Mouse (Mus musculus): ENCODE results near the gene Atxn7l3. TPM values are rescaled to one million over a fixed set of nuclear protein-coding genes. Genes with fewer than 3 reads are reported as not detected.

Gene Atxn7l3
- polyA plus RNA-seq, 1 experiment from 2014 or later = 14.9 TPM

GRCm38 (mm10) chr11:102268520-102269244 lies 27.7 kb downstream of the Atxn7l3 start, which contains the start of gene Asb16:
Asb16 (plus strand) TSS chr11:102268743.
- H3K27ac ChIP-seq = no peak within 1 kb of the TSS
- H3K4me3 ChIP-seq (ENCODE audit: inconsistent target) = no peak within 1 kb of the TSS
- H3K36me3 ChIP-seq (ENCODE audit: inconsistent target) = no peaks in the 10 kb centered on the region
- 93% methylated on average over 12 of the region's 12 CpGs for WGBS (ENCODE audit: missing documents)
- H3K79me2 ChIP-seq (ENCODE audit: inconsistent target) = no peaks in the 10 kb centered on the region

- Histone ChIP-seq H3K79me2 (ENCODE audit: inconsistent target) (no peaks in the 10 kb centered on the region), H3K36me3 (ENCODE audit: inconsistent target) (no peaks in the 10 kb centered on the region), H3K4me3 (ENCODE audit: inconsistent target) (no peak overlapping the region), H3K27ac (no peak overlapping the region)
- 10% methylated on average over 11 of the region's 11 CpGs for WGBS (ENCODE audit: missing documents)
These were observed 29.0 kb downstream of the Atxn7l3 start for GRCm38 (mm10) chr11:102267480-102267879.

- Histone ChIP-seq H3K4me3 (ENCODE audit: inconsistent target) (no peak overlapping the region), H3K27ac (no peak overlapping the region), H3K36me3 (ENCODE audit: inconsistent target) (no peaks in the 10 kb centered on the region), H3K79me2 (ENCODE audit: inconsistent target) (no peaks in the 10 kb centered on the region)
- 89% methylated on average over 8 of the region's 8 CpGs for WGBS (ENCODE audit: missing documents)
These were observed 29.6 kb downstream of the Atxn7l3 start for GRCm38 (mm10) chr11:102266631-102267355.

GRCm38 (mm10) chr11:102265816-102266215 lies 30.6 kb downstream of the Atxn7l3 start:
- Histone ChIP-seq H3K79me2 (ENCODE audit: inconsistent target) (no peaks in the 10 kb centered on the region), H3K4me3 (ENCODE audit: inconsistent target) (no peak overlapping the region), H3K36me3 (ENCODE audit: inconsistent target) (no peaks in the 10 kb centered on the region), H3K27ac (no peak overlapping the region)
- 89% methylated on average over 14 of the region's 14 CpGs for WGBS (ENCODE audit: missing documents)

- 97% methylated on average over 7 of the region's 7 CpGs for WGBS (ENCODE audit: missing documents)
These were observed 33.2 kb downstream of the Atxn7l3 start for GRCm38 (mm10) chr11:102263211-102263610.

GRCm38 (mm10) chr11:102258521-102258920 lies 37.9 kb downstream of the Atxn7l3 start:
- H3K4me3 ChIP-seq (ENCODE audit: inconsistent target) = no peak overlapping the region
- H3K36me3 ChIP-seq (ENCODE audit: inconsistent target) = no peaks in the 10 kb centered on the region
- H3K79me2 ChIP-seq (ENCODE audit: inconsistent target) = no peaks in the 10 kb centered on the region
- WGBS (ENCODE audit: missing documents) = 92% methylated on average over 3 of the region's 3 CpGs
- no peak overlapping the region for H3K27ac ChIP-seq

More at GRCm38 (mm10) chr11:102263211-102263610, 33.2 kb downstream of the Atxn7l3 start:
- H3K79me2 ChIP-seq (ENCODE audit: inconsistent target) = no peaks in the 10 kb centered on the region
- no peaks in the 10 kb centered on the region for H3K36me3 ChIP-seq (ENCODE audit: inconsistent target)
- H3K27ac ChIP-seq = no peak overlapping the region
- no peak overlapping the region for H3K4me3 ChIP-seq (ENCODE audit: inconsistent target)

GRCm38 (mm10) chr11:102258095-102258494 lies 38.3 kb downstream of the Atxn7l3 start:
- Histone ChIP-seq H3K27ac (no peak overlapping the region), H3K36me3 (ENCODE audit: inconsistent target) (no peaks in the 10 kb centered on the region), H3K79me2 (ENCODE audit: inconsistent target) (no peaks in the 10 kb centered on the region), H3K4me3 (ENCODE audit: inconsistent target) (no peak overlapping the region)
- 97% methylated on average over 6 of the region's 6 CpGs for WGBS (ENCODE audit: missing documents)

GRCm38 (mm10) chr11:102257514-102257913 lies 38.9 kb downstream of the Atxn7l3 start:
- 73% methylated on average over 9 of the region's 9 CpGs for WGBS (ENCODE audit: missing documents)
- Histone ChIP-seq H3K27ac (no peak overlapping the region), H3K36me3 (ENCODE audit: inconsistent target) (no peaks in the 10 kb centered on the region), H3K4me3 (ENCODE audit: inconsistent target) (no peak overlapping the region), H3K79me2 (ENCODE audit: inconsistent target) (no peaks in the 10 kb centered on the region)

GRCm38 (mm10) chr11:102249351-102250090 lies 46.9 kb downstream of the Atxn7l3 start:
- Histone ChIP-seq H3K79me2 (ENCODE audit: inconsistent target) (peaks cover 11% of the 10 kb centered on the region; the same call in 1 of the 2 replicates), H3K4me3 (ENCODE audit: inconsistent target) (peak overlapping the region; percentile 68), H3K36me3 (ENCODE audit: inconsistent target) (no peaks in the 10 kb centered on the region), H3K27ac (peak overlapping the region; percentile 59)
- 16% methylated on average over 9 of the region's 9 CpGs for WGBS (ENCODE audit: missing documents)

GRCm38 (mm10) chr11:102248630-102249230 lies 47.7 kb downstream of the Atxn7l3 start, which contains the start of gene BC030867:
BC030867 (plus strand) TSS chr11:102248882.
- peak within 1 kb of the TSS; percentile 59 for H3K27ac ChIP-seq
- H3K4me3 ChIP-seq (ENCODE audit: inconsistent target) = peak within 1 kb of the TSS; percentile 68
- H3K79me2 ChIP-seq (ENCODE audit: inconsistent target) = peaks cover 11% of the 10 kb centered on the region; the same call in 1 of the 2 replicates
- H3K36me3 ChIP-seq (ENCODE audit: inconsistent target) = no peaks in the 10 kb centered on the region
- WGBS (ENCODE audit: missing documents) = 1% methylated on average over 41 of the region's 41 CpGs

GRCm38 (mm10) chr11:102246871-102247270 lies 49.6 kb downstream of the Atxn7l3 start:
- peak overlapping the region; percentile 94 for H3K27ac ChIP-seq
- H3K4me3 ChIP-seq (ENCODE audit: inconsistent target) = no peak overlapping the region
- H3K79me2 ChIP-seq (ENCODE audit: inconsistent target) = peaks cover 11% of the 10 kb centered on the region; the same call in 1 of the 2 replicates
- 86% methylated on average over 4 of the region's 4 CpGs for WGBS (ENCODE audit: missing documents)
- H3K36me3 ChIP-seq (ENCODE audit: inconsistent target) = no peaks in the 10 kb centered on the region

- Histone ChIP-seq H3K27ac (peak overlapping the region; percentile 94), H3K36me3 (ENCODE audit: inconsistent target) (no peaks in the 10 kb centered on the region), H3K4me3 (ENCODE audit: inconsistent target) (peak overlapping the region; percentile 29), H3K79me2 (ENCODE audit: inconsistent target) (peaks cover 11% of the 10 kb centered on the region; the same call in 1 of the 2 replicates)
- WGBS (ENCODE audit: missing documents) = 5% methylated on average over 6 of the region's 6 CpGs
These were observed 50.2 kb downstream of the Atxn7l3 start for GRCm38 (mm10) chr11:102246273-102246635.

GRCm38 (mm10) chr11:102245581-102246272 lies 50.7 kb downstream of the Atxn7l3 start:
- Histone ChIP-seq H3K36me3 (ENCODE audit: inconsistent target) (no peaks in the 10 kb centered on the region), H3K79me2 (ENCODE audit: inconsistent target) (peaks cover 11% of the 10 kb centered on the region; the same call in 1 of the 2 replicates), H3K4me3 (ENCODE audit: inconsistent target) (peak overlapping the region; percentile 29), H3K27ac (peak overlapping the region; percentile 94)
- 54% methylated on average over 14 of the region's 14 CpGs for WGBS (ENCODE audit: missing documents)

Measured in macrophage (primary cell).